Mouse (Mus musculus): ENCODE measurements at regions not wholly inside any gene's neighbourhood (a gene's known extent, or its start where the extent isn't known, plus 50 kb on each side); places are given as distances from the start of the nearest gene placed in this dataset.

DNA sequence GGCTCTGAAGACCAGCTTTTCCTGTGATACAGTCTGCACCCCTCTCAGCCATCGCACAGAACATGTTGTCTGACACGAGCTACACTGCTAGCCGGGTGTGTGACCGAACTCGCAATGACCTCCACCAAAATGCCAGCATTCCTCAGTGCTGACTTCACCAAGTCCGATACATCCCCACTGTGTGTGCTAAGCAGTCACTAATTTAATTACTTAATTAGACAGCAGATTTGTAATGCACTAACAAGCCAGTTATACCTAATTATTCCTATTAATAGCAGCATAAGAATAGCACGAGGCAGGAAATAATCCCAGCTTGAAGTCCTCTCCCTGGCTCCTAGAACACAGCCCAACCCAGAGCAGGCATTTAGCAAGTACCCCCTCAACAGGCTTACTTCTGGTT is 452.0 kb downstream of the Prss52 start:
- TF ChIP-seq CTCF (IDR thresholded peaks at IDR 0.05; ENCODE audit: low read depth, low read length) = no peak
- no peak for TF ChIP-seq POLR2A (IDR thresholded peaks at IDR 0.05; ENCODE audit: borderline replicate concordance, low read depth, low read length)

All from bone marrow macrophage, adult 2 months (primary cell).